Mouse (Mus musculus): ENCODE results near the gene Dnaaf3. TPM values are rescaled to one million over a fixed set of nuclear protein-coding genes. Genes with fewer than 3 reads are reported as not detected.
A peak's percentile ranks its signal among the peaks of the same experiment; 100 is the strongest.

Dnaaf3 gene
- polyA plus RNA-seq, 1 experiment from 2014 or later, result 2.3 TPM

DNA sequence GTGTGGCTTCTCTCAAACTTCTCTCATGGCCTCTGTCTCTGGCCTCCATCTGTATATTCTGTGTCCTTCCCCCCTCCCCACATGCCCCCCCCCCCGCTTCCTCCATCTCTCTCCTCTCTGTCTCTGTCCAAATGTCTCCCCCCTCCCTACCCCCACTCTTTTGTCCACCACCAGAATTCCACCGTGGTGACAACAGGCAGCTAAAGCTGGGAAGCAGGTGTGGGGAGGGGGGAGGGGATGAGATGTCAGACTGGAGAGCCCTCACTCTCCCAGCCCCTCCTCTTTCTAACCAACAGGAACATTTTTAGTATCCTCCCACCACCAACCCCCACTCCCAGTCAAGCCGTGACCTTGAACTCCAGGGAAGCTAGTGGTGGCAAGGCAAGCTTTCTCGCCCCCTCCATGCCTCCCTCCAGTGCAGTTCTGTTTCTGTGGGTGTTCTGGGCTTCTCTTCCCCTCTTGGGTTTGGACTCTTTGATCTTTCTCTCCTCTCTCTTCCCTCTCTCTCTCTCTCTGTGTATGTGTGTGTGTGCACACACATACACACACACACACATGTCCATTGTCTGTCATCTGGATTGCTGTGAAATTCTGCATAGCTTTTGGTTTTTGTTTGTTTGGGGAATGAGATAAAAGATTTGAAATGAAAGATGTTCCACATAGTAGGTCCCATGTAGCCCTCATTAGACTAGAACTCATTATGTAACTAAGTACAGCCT, 15.8 kb downstream of the Dnaaf3 start, which contains the start of gene Tnnt1:
TSS of gene Tnnt1 (minus strand) at position 51 of the 719 bp plus-strand sequence.
- no peak for ATAC-seq
- 24% methylated on average over 4 of the region's 4 CpGs for WGBS
- Histone ChIP-seq H3K9ac (replicated peaks) (no peak within 1 kb of the TSS), H3K27ac (no peak within 1 kb of the TSS), H3K9me3 (no peaks in the 10 kb centered on the region), H3K4me3 (replicated peaks) (no peak within 1 kb of the TSS), H3K4me1 (replicated peaks) (peaks cover 25% of the 10 kb centered on the region), H3K36me3 (no peaks in the 10 kb centered on the region), H3K4me2 (replicated peaks) (no peak within 1 kb of the TSS), H3K27me3 (peaks cover 13% of the 10 kb centered on the region)

DNA sequence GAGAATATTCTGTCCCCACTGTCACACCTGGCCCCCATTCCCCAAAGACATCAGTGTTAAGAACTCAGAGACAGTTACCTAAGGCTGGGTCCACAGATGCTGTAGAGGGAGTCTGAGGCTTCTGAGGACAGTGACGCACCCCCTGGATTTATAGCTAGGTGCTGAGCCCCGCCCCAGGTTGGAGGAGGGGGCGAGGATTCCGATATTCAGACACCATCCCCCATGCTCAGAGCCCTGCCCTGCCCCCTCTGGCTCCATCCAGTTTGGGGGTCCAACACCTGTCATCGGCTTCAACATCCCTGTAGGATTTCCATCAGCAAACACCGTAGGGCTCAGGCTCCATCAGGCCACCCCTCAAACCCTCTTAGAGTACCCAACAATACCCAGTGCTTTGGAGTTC, 16.4 kb downstream of the Dnaaf3 start:
- Histone ChIP-seq H3K36me3 (no peaks in the 10 kb centered on the region), H3K4me3 (replicated peaks) (no peak overlapping the region), H3K9me3 (no peaks in the 10 kb centered on the region), H3K9ac (replicated peaks) (no peak overlapping the region), H3K4me1 (replicated peaks) (peaks cover 24% of the 10 kb centered on the region), H3K27me3 (peaks cover 11% of the 10 kb centered on the region), H3K4me2 (replicated peaks) (no peak overlapping the region), H3K27ac (no peak overlapping the region)
- 66% methylated on average over 6 of the region's 6 CpGs for WGBS
- no peak for ATAC-seq

- H3K27me3 ChIP-seq, result no peaks in the 10 kb centered on the region
- peak; percentile 24; the same call in 1 of the 2 replicates for ATAC-seq
- H3K9ac ChIP-seq (replicated peaks), result 0 out of 2 replicates have a peak overlapping the region, but pooled peaks have one; percentile 19
- H3K36me3 ChIP-seq, result no peaks in the 10 kb centered on the region
- no peak overlapping the region for H3K4me3 ChIP-seq (replicated peaks)
- H3K9me3 ChIP-seq, result no peaks in the 10 kb centered on the region
- H3K4me2 ChIP-seq (replicated peaks), result no peak overlapping the region
- H3K27ac ChIP-seq, result peak overlapping the region; percentile 35; the same call in 1 of the 2 replicates
- peaks cover 31% of the 10 kb centered on the region for H3K4me1 ChIP-seq (replicated peaks)
- WGBS, result 54% methylated on average over 6 of the region's 6 CpGs
Observed at GRCm38 (mm10) chr7:4513829-4514712, 18.2 kb downstream of the Dnaaf3 start.

DNA sequence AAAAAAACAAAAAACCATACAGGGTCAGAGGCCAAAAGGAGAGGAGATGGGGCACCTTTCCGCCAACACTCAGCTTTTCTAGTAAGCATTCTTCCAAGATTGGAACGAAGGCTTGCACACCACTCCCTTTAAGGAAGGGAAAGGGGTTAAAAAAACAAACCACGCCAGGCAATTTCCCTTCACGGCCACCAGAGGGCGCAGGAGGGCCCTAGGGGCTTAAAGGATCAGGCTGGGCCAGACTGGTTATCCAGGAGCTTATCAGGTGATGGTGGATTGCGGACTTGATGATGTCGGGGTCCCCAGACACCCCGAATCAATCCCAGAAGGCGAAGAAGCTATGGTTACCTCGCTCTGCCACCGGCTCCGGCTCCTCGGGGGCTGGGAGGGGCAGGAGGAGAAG, 19.0 kb downstream of the Dnaaf3 start:
- 33% methylated on average over 13 of the region's 13 CpGs for WGBS
- H3K27ac ChIP-seq, result no peak overlapping the region
- H3K4me2 ChIP-seq (replicated peaks), result no peak overlapping the region
- no peak overlapping the region for H3K4me3 ChIP-seq (replicated peaks)
- no peaks in the 10 kb centered on the region for H3K36me3 ChIP-seq
- H3K4me1 ChIP-seq (replicated peaks), result peaks cover 31% of the 10 kb centered on the region
- H3K27me3 ChIP-seq, result 0 out of 2 replicates have a peak, but pooled peaks cover 3% of the 10 kb centered on the region
- H3K9me3 ChIP-seq, result no peaks in the 10 kb centered on the region
- ATAC-seq, result no peak
- no peak overlapping the region for H3K9ac ChIP-seq (replicated peaks)

DNA sequence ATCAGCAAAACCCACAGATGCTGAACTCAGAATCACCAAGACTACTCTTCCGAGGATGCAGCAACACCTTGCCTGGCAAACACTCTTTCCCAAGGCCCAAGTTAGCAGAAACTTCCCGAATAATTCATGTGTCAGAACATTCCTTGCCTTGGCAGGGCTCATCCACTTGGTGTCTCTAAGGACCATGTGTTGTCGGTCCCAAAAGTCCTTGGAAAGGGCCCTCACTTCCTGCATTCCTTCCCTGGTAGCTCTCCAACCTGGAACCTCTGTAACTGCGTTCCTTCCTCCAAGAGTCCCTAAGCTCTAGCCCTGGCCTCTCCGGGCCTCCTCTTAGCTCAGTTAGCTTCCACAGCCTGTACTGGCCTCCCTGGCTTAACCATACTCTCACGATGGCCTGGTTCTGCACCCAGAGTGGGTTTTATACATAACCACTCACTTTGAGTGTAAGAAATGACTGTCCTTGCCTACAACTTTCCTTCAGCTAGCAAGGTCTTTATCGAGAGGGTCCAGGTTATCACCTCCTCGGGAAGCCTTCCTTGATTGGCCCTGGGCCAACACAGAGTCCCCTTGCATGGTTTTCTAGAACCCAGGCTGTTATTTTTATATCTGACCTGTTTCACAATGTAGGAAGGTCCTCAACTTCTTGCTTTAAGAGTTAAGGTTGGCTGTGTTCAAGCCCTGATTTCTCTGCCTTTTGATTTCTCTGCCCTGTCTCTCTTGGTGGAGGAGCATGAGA, 20.6 kb downstream of the Dnaaf3 start:
- ATAC-seq, result no peak
- Histone ChIP-seq H3K36me3 (no peaks in the 10 kb centered on the region), H3K27ac (no peak overlapping the region), H3K4me2 (replicated peaks) (no peak overlapping the region), H3K9ac (replicated peaks) (no peak overlapping the region), H3K27me3 (0 out of 2 replicates have a peak, but pooled peaks cover 3% of the 10 kb centered on the region), H3K9me3 (no peaks in the 10 kb centered on the region), H3K4me1 (replicated peaks) (peaks cover 31% of the 10 kb centered on the region), H3K4me3 (replicated peaks) (no peak overlapping the region)
- WGBS, result 85% methylated on average over 8 of the region's 8 CpGs

DNA sequence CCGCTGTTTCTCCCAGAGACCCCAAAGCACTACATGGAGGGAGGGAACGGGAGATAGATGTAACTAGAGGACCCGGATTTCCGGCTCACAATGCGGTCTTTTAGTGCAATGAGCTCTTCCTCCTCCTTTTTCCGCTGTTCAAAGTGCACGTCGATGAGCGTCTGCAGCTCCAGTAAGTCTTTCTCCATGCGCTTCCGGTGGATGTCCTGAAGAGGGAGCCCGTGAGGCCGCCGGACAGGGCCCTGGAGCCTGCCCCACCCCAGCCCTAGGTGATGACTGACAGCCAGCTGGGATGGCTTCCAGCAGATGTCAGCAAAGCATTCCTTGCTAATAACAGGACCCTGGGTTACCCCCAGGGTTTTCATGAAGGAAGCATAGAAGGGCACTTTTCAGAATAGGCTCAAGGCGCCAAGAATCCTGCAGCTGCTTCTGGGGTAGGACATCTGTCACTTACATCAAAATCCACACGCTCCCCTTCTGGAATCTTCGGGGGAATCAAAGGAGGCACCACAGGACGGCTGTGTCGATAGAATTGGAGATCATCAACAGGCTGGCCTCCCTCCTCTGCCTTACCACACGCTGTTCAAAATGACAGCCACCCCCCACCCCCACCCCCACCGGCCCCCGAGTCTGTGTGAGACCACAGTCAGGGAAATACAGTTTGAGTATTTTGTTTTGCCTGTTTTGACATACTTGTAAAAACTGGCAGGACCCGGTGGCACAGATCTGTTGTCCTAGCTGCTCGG, 22.2 kb downstream of the Dnaaf3 start:
- WGBS, result 16% methylated on average over 24 of the region's 24 CpGs
- peaks cover 18% of the 10 kb centered on the region for H3K4me1 ChIP-seq (replicated peaks)
- H3K36me3 ChIP-seq, result no peaks in the 10 kb centered on the region
- no peaks in the 10 kb centered on the region for H3K9me3 ChIP-seq
- no peak overlapping the region for H3K4me2 ChIP-seq (replicated peaks)
- H3K4me3 ChIP-seq (replicated peaks), result no peak overlapping the region
- 0 out of 2 replicates have a peak overlapping the region, but pooled peaks have one; percentile 39 for H3K27ac ChIP-seq
- ATAC-seq, result peak; percentile 86
- H3K9ac ChIP-seq (replicated peaks), result no peak overlapping the region
- 0 out of 2 replicates have a peak, but pooled peaks cover 3% of the 10 kb centered on the region for H3K27me3 ChIP-seq

DNA sequence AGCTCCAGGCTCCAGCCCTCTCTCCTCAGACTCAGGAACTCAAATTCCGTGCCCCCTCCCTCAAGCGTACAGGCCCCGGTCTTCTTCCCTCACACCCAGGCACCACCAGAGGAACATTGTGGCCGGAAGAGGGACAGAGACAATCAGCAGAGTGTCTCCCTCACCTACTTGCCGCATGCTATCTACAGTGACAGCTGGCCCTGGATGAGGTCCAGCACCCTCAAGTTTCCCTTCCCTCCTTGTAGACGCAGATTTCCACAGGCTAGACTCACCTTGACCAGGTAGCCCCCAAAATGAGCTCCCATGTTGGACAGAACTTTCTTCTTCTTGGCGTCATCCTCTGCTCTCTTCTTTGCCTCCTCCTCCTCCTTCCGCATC, 23.5 kb downstream of the Dnaaf3 start:
- H3K9ac ChIP-seq (replicated peaks), result no peak overlapping the region
- H3K4me3 ChIP-seq (replicated peaks), result no peak overlapping the region
- ATAC-seq, result no peak
- 0 out of 2 replicates have a peak, but pooled peaks cover 3% of the 10 kb centered on the region for H3K27me3 ChIP-seq
- 83% methylated on average over 8 of the region's 8 CpGs for WGBS
- no peak overlapping the region for H3K27ac ChIP-seq
- H3K4me2 ChIP-seq (replicated peaks), result no peak overlapping the region
- H3K4me1 ChIP-seq (replicated peaks), result 0 out of 2 replicates have a peak, but pooled peaks cover 10% of the 10 kb centered on the region
- H3K9me3 ChIP-seq, result no peaks in the 10 kb centered on the region
- no peaks in the 10 kb centered on the region for H3K36me3 ChIP-seq

DNA sequence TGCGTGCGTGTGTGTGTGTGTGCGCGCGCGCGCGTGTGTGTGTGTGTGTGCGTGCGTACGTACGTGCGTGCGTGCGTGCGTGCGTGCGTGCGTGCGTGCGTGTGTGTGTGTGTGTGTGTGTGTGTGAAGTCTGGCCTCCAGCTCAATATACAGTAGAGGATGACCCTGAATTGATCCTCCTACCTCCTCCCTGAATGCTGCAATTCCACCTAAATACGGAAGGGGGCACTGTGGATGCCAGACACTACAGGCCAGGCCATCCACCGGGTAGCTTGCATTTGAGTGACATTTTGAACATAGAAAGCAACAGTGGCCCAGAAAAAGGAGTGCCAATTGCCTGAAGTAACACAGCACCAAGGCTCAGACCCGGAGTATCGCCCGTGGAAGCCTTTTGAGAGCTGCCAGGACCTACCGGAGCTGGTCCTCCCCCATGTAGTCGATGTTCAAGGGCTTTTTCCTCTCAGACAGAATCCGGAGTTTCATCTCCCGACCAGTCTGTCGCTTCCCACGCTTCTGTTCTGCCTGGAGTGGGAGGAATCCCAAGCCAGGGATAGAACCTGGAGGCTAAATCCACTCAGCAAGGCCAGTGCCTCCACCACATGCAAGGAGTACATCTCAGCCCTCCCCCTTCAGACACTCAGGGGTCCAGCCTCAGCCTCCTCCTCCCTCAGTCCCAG, 24.1 kb downstream of the Dnaaf3 start:
- H3K4me1 ChIP-seq (replicated peaks), result 0 out of 2 replicates have a peak, but pooled peaks cover 10% of the 10 kb centered on the region
- H3K36me3 ChIP-seq, result no peaks in the 10 kb centered on the region
- WGBS, result 63% methylated on average over 30 of the region's 32 CpGs
- no peak for ATAC-seq
- no peaks in the 10 kb centered on the region for H3K9me3 ChIP-seq
- 0 out of 2 replicates have a peak, but pooled peaks cover 3% of the 10 kb centered on the region for H3K27me3 ChIP-seq
- H3K27ac ChIP-seq, result no peak overlapping the region
- no peak overlapping the region for H3K4me2 ChIP-seq (replicated peaks)
- no peak overlapping the region for H3K9ac ChIP-seq (replicated peaks)
- H3K4me3 ChIP-seq (replicated peaks), result no peak overlapping the region

- 67% methylated on average over 3 of the region's 4 CpGs for WGBS
- no peaks in the 10 kb centered on the region for H3K36me3 ChIP-seq
- H3K27ac ChIP-seq, result no peak overlapping the region
- ATAC-seq, result no peak
- H3K9me3 ChIP-seq, result no peaks in the 10 kb centered on the region
- H3K27me3 ChIP-seq, result 0 out of 2 replicates have a peak, but pooled peaks cover 3% of the 10 kb centered on the region
- no peak overlapping the region for H3K4me2 ChIP-seq (replicated peaks)
- peaks cover 13% of the 10 kb centered on the region; the same call in 1 of the 2 replicates for H3K4me1 ChIP-seq (replicated peaks)
- H3K9ac ChIP-seq (replicated peaks), result no peak overlapping the region
- no peak overlapping the region for H3K4me3 ChIP-seq (replicated peaks)
Observed at GRCm38 (mm10) chr7:4507220-4507619, 25.0 kb downstream of the Dnaaf3 start.

DNA sequence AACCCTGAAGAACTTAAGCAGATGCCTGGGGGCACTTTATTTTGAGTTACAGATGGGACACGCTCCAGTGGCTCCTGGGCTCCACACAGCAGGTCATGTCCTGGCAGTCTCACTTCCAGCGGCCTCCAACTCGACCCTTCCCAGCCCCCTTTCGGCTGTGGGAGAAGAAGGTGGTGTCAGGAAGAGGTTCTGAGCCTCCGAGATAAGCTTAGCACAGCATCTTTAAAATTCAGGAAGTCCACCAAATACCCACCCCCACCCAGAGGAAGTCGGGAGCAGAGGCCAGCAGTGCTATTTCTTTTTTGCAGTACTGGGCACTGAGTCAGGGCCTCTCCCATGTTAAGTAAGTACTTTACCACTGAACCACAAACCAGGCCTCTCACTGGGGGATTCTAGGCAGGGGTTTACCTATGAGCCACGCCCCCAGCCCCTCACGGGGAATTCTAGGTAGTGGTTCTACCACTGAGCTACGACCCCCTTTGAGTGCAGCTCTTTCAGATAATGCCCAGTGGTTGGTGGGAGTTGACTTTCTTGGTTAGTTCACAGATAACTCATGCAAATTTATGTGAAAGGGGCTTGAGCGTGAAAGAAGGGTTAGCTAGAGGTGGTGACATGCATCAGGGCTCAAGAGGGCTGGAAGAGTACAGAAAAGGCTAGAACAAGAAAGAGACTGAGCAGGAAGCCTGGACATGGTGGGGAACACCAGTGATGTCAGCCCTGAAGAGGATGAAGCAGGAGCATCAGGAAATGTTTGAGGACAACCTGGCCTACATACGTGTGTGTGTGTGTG, 27.4 kb downstream of the Dnaaf3 start:
- H3K4me3 ChIP-seq (replicated peaks), result no peak overlapping the region
- no peak for ATAC-seq
- 62% methylated on average over 11 of the region's 11 CpGs for WGBS

More for the DNA sequence above, 27.4 kb downstream of the Dnaaf3 start:
- no peak overlapping the region for H3K27ac ChIP-seq
- peaks cover 15% of the 10 kb centered on the region for H3K4me1 ChIP-seq (replicated peaks)
- H3K4me2 ChIP-seq (replicated peaks), result no peak overlapping the region
- no peaks in the 10 kb centered on the region for H3K9me3 ChIP-seq
- no peak overlapping the region for H3K9ac ChIP-seq (replicated peaks)
- H3K36me3 ChIP-seq, result no peaks in the 10 kb centered on the region
- 0 out of 2 replicates have a peak, but pooled peaks cover 3% of the 10 kb centered on the region for H3K27me3 ChIP-seq
